Mouse (Mus musculus): ENCODE results near the gene Cacna2d3. TPM values are rescaled to one million over a fixed set of nuclear protein-coding genes. Genes with fewer than 3 reads are reported as not detected.

The Cacna2d3 gene
- total RNA-seq, 2 experiments from 2014 or later, result 117 to 127 TPM

DNA sequence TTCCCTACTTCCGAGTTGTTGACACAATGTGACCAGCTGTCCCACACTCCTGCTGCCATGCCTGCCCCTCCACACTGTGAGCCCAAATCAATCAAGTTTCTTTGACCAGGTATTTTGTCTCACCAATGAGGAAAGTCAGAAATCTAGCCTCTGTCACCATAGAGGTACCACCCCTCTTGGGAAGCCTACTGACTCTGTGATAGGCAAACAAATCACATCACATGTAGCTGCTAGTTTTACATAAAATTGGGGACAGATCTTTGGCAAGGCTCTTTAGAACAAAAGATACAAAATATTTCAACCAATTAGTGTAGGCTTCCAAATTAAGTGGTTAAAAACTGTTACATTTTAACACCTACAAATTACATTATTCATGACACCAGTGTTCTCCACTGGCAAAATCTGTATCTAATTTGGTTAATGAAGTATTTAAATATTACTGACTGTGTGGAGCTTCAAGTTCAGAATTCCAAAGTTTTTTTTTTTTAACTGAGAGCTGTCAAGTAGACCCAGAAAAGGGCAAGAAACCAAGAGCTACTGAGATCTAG is 788.8 kb downstream of the Cacna2d3 start:
- no peak for DNase-seq (ENCODE audit: low spot score in 2 of 2)

DNA sequence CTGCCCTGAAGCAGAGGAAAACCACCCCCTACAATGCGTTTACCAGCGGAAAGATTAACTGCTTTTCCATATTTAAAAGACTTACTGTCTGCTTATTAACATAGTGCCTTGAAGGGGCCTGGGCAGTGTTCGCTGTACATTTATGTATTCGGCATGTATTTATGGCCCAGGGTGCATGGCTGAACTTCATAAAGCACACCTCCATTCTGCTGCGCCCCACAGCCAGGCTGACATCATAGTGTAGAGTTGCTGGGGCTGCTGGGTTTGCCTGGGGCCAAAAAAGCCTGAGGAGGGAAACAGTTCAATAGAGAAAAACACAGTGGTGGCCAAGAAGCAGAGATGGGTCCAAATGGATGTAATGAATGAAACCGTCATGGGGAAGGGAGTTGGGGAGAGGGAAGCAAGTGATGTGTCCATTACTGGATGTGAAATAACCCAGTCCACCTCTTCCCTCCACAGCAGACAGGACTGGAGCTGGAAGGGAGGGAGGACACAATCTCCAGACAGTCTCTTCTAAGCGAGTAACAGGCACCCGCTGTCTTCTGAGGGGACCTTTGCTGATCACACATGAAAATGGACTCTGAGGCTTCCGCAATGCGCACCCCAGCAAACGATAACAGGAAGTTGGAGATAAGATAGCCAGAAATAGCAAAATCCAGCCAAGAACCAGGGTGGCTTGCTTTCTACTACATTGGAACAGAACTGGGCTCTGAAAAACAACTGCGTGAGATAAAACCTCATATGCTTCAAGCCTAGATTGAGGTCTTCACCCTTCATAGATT is 798.3 kb downstream of the Cacna2d3 start:
- no peak for DNase-seq (ENCODE audit: low spot score in 2 of 2)
- intact Hi-C loops (cut with DNase I), result no loop called here

More for the DNA sequence above, 788.8 kb downstream of the Cacna2d3 start:
- intact Hi-C loops (cut with DNase I), result no loop called here

DNA sequence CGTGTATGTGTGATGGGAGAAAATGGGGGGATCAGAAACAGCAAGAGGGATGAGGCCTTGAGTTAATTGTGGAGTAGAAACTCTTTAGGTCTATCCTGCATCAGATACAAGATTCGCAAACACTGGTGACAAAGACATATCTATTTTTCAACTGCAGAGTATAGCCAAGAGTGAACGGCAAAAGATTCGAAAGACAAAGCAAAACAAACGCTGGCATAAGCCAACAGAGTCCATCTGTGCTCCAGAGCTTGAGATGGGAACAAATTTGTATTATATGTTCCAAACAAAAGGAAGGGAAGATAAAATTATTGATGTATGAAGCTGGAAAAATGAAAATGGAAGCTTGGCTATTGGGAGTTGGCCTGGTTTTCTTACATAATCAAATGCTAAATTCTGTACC is 802.8 kb downstream of the Cacna2d3 start:
- DNase-seq (ENCODE audit: low spot score in 2 of 2), result no peak
- intact Hi-C loops (cut with DNase I), result no loop called here

DNA sequence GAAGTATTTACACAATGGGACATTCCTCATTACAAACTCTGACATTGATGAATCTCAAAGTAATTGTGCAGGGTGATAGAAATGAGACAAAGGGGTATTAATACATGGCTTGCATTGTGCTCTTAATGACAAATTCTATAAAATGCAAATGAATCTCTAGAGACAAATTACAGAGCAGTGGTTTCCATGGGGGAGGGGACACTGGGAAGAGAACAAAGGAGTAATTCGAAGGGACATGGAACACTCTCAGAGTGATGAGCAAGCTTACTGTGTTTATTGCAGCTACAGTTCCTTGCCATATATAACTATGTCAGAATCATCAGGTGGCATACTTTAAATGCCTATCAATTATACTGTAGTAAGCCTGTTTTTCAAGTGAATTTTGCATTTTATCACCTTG is 806.7 kb downstream of the Cacna2d3 start:
- no peak for DNase-seq (ENCODE audit: low spot score in 2 of 2)
- intact Hi-C loops (cut with DNase I), result no loop called here

DNA sequence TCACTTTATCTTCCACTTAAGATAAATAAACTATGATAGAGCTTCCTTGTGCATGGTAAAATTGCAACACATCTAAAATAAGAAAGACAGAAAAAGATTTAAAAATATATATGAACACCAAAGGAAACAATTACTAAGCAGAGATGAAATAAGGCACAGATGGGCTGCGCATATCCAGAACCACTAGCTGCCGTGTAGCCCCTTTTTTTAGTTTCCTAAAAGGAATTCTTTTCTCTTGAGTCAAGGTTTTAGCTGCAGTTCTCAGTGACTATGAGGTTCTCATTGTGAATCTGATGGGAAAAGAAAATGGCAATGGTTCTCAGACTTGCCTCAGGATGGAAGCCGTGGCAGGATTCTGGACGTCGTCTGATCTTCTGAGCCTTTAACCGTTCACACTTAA is 814.0 kb downstream of the Cacna2d3 start:
- intact Hi-C loops (cut with DNase I), result no loop called here
- peak in 1 of 2 experiments; percentile 6 for DNase-seq (ENCODE audit: low spot score in 2 of 2)

DNA sequence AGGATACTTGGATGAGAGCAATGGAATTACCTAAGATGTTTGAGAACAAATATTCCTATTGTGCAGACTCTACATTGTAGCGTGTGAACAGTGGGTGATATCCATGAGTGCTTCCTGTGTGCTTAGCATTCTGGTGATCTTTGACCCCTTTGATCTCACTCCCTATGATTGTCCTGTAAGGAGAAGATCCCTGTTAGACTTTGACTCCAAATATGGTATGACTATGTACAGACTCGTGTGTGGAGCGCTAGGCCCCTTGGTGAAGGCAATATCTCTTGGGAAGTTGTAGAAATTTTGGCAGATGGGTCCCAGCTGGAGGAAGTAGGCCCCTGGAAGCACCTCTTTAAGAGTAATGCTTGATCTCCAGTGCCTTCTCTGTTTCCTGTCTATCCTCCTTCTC is 829.1 kb downstream of the Cacna2d3 start:
- DNase-seq (ENCODE audit: low spot score in 2 of 2), result no peak
- intact Hi-C loops (cut with DNase I), result no loop called here

DNA sequence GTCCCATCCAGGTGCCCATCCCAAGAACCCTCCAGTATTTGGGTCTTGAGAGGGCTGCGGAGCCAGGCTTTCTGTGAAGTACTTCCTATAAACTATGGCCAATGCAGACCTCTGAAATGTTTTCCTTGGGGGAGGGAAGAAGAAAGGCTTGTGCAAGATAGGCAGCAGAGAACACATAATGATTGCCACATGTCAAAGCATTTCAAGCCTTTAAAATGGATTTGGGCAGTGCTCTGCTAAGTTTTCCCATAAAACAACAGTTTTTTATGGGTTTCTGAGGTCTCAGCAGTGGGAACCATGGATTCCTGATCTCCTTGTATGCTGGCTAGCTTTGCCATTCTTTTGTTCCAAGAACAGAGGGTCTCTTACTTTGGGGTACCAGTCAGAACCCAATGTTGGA is 834.3 kb downstream of the Cacna2d3 start:
- no peak for DNase-seq (ENCODE audit: low spot score in 2 of 2)

DNA sequence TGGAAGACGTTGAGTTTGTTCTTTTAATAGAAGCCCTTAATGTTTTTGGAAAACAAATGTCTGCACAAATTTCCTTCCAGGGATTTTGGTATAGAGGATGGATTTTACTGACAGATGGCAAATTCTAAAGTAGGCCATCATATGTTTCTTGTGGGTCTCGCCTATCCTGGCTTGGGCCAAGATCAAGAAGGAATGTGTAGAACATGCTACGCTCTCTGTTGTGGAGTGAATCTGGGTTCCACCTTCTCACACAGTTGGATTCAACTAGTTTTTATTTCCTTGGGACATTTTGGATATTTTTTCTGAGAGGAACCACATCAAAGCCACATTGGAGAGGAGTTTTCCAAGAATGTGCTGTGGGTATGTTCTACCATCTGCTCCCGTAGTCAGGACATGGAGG is 835.0 kb downstream of the Cacna2d3 start:
- intact Hi-C loops (cut with DNase I), result no loop called here
- no peak for DNase-seq (ENCODE audit: low spot score in 2 of 2)

More for the DNA sequence above, 834.3 kb downstream of the Cacna2d3 start:
- intact Hi-C loops (cut with DNase I), result no loop called here

DNA sequence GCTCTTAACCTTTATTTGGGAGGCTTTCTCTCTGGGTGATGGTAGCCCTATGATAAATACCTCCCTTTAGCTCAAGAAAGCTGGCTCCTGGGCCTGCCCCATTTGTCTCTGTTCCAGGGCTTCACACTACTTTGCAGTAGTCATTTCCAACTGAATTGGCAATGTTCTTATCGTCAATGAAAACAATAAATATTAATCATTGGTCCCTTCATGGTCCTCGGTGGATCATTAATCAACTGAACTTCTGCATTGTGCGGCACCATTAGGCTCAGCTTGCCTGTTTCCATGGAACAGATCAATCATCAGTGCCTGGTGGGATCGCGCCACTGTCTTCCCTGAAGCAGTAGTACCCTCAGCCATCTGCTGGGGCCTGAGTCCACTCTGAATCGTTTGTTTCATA is 850.7 kb downstream of the Cacna2d3 start:
- no peak for DNase-seq (ENCODE audit: low spot score in 2 of 2)
- intact Hi-C loops (cut with DNase I), result no loop called here

DNA sequence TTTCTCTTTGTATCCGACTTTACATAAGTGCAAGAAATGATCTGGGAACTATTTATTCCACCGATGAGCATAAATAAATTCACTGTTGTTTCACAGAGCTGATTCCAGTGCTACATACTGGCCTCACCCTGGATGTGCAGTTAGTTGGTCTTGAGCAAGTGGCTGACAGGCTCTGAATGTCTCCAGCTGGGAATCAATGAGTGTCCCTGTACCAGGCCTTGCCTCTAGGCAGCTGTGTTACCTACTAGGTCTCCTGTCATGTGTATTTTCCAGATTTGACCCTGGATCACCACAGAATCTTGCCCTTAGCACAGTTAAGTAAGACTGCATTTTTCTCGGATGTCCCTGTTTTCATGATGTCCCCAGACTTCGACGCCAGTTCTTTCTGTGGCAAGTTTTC is 851.3 kb downstream of the Cacna2d3 start:
- intact Hi-C loops (cut with DNase I), result no loop called here
- DNase-seq (ENCODE audit: low spot score in 2 of 2), result no peak

DNA sequence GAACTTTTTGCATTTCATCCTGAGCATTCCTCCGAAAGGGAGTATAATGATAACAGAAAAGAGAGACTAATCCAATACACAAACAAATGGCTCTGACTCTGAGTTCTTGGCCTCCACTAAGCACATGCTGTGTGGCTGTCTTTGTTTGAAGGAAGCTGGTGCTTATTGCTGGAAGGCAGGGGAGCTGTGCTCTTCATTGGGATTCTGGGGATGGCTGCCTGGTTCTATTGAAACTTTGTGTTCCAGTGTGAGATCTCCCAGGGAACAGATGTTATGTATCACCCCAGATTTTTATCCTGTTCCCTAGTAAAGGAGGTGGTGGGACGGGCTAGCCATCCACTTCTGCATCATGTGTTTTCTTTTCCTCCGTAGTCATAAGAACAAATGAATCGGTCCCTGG is 856.7 kb downstream of the Cacna2d3 start:
- DNase-seq (ENCODE audit: low spot score in 2 of 2), result peak in 1 of 2 experiments; percentile 4

DNA sequence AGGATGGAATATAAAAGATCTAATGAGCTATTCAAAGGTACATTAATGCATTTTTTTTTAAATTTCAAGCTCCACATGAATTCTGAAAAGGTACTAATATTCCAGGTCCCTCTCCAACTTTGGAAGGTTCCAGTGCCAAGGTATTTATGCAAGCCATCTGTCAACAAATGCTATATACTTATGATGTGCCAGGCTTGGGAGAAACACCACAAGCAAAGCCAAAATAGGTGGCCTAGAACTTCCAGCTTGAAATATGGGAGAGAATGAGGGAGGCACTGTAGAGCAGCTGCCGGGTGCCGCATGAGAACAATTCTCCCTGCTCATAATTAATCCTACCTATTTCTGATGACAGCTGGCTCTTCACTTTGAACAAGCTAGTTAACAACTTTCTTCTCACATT is 860.5 kb downstream of the Cacna2d3 start:
- DNase-seq (ENCODE audit: low spot score in 2 of 2), result no peak
- intact Hi-C loops (cut with DNase I), result no loop called here

More for the DNA sequence above, 856.7 kb downstream of the Cacna2d3 start:
- intact Hi-C loops (cut with DNase I), result no loop called here

Other genes starting within 250 kb of the Cacna2d3 start
- gene Selenok, start 246.4 kb upstream of the Cacna2d3 start, total RNA-seq (2021), result 100 to 1,000 TPM; 148 to 157 TPM